Mouse (Mus musculus) thymus, adult 2 months (tissue): ENCODE measurements around the gene Pde4a.

ENCODE experiments used
- CTCF ChIP-seq: fragments of 200-500 bp; IDR thresholded peaks from 2 replicates; pipeline ENCODE4 v1.5.1; 2012; ENCODE audit warnings: mild to moderate bottlenecking, control low read depth, low read length, moderate library complexity, borderline replicate concordance; ENCODE audit not compliant: control insufficient read depth, poor library complexity, insufficient read depth; ENCODE audit errors: extremely low read depth
- POLR2A ChIP-seq: fragments of 200-500 bp; IDR thresholded peaks from 2 replicates; pipeline ENCODE4 v1.6.1; 2012; ENCODE audit warnings: mild to moderate bottlenecking, low read length, control low read depth, moderate library complexity; ENCODE audit not compliant: control insufficient read depth, poor library complexity, insufficient read depth; ENCODE audit errors: extremely low read depth

DNA sequence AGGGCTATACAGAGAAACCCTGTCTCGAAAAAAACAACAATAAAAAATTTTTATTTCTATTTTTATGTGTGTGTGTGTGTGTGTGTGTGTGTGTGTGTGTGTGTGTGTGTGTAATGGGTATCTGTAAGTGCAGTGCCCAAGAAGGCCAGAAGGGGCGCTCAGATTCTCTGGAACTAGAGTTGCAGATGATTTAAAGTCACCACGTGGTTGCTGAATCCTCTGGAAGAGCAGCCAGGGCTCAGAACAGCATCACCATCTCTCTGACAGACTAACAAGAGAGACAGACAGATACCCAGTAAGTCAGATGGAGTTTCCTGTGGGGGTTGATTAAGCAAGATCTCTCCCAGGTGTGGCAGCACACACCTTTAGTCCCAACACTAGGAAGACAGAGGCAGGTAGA, 54.3 kb downstream of the Pde4a start:
- TF ChIP-seq CTCF (no peak), POLR2A (no peak)
